Mouse (Mus musculus) lung, postnatal 0 days (tissue): Measurements from ENCODE around the gene Taok3.

Experiments used
- CTCF ChIP-seq: IDR thresholded peaks from 2 replicates; pipeline ENCODE4 v1.5.1; 2016; ENCODE audit warnings: antibody characterized with exemption, mild to moderate bottlenecking
- EP300 ChIP-seq: IDR thresholded peaks from 2 replicates; pipeline ENCODE4 v1.6.1; 2016; ENCODE audit warnings: antibody characterized with exemption, mild to moderate bottlenecking, control low read depth

GRCm38 (mm10) chr5:117163790-117164189, 43.9 kb downstream of the Taok3 start:
- TF ChIP-seq CTCF (no peak), EP300 (no peak)
